17 mouse cellular contexts compared by ENCODE assay signal in the genomic region with DNA sequence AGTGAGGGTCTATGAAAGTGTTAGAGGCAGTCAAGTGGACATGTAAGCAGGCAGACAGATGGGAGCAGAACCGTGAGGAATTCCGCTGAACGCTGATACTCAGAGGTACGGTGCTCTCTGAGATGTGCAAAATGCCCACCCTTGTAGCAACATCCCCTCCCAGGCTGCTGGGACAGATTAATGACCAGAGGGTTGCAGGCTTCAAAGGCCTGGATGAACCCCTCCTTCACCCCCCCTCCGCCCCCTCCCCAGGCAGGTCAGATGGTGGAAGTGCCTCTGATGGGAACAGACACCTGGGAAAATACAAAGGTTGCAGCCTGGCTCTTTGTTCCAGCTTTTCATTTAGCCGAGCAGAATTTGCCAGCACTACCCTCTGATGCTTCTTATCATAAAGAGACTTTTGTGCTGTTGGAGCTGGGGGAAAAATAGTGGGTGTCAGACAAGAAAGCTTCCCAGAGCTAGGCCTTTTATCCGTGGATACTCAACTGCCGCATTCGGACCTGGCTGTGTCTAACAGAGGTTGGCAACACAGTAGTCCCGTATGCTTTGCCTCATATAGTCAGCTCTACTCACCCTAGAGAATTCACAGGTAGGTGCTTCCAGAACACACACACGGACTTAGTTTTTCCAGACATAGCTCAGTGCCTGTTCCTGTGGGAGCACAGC.
A peak's percentile ranks its signal among the peaks of the same experiment; 100 is the strongest.
DNase-seq lines count a peak whose midpoint lies in the region; ATAC-seq and TF ChIP-seq lines count a peak whose summit lies in the region.
"Had no signal": no experiment of that assay in that cellular context is flagged by ENCODE, and none has a peak within 500 bp of the region (broad histone marks: within the 10 kb centered on the region; RNA-seq: fewer than 3 reads in every experiment).

No protein-coding gene starts in this region.

- H3K4me1 ChIP-seq in forebrain, embryonic 11.5 days (replicated peaks; ENCODE audit: control insufficient read depth, insufficient read depth, low read length): no peaks in the 10 kb centered on the region
- 0 out of 2 replicates have a peak, but pooled peaks cover 3% of the 10 kb centered on the region for H3K4me1 ChIP-seq in forebrain, embryonic 16.5 days (replicated peaks; ENCODE audit: control insufficient read depth, insufficient read depth, low read length)
- 0 out of 2 replicates have a peak, but pooled peaks cover 4% of the 10 kb centered on the region for H3K4me1 ChIP-seq in midbrain, embryonic 12.5 days
- no peaks in the 10 kb centered on the region for H3K4me1 ChIP-seq in midbrain, postnatal 0 days (ENCODE audit: insufficient read depth, low read length)
- no peaks in the 10 kb centered on the region for H3K4me1 ChIP-seq in hindbrain, embryonic 16.5 days (ENCODE audit: control insufficient read depth, insufficient read depth, low read depth, low read length)
- H3K4me1 ChIP-seq: intestine, embryonic 15.5 days; lung, embryonic 15.5 days had no signal

- H3K9ac ChIP-seq in forebrain, embryonic 11.5 days (ENCODE audit: low read length): no peak overlapping the region
- no peak overlapping the region for H3K9ac ChIP-seq in forebrain, embryonic 16.5 days (replicated peaks; ENCODE audit: low read depth, low read length)
- H3K9ac ChIP-seq in midbrain, embryonic 12.5 days (replicated peaks): no peak overlapping the region
- no peak overlapping the region for H3K9ac ChIP-seq in midbrain, postnatal 0 days (replicated peaks; ENCODE audit: low read length, poor library complexity, severe bottlenecking)
- H3K9ac ChIP-seq in hindbrain, embryonic 16.5 days (ENCODE audit: low read depth, low read length): no peak overlapping the region
- H3K9ac ChIP-seq: intestine, embryonic 15.5 days; lung, embryonic 15.5 days had no signal

- H3K36me3 ChIP-seq in forebrain, embryonic 11.5 days (ENCODE audit: control insufficient read depth, insufficient read depth, low read length): no peaks in the 10 kb centered on the region
- H3K36me3 ChIP-seq in forebrain, embryonic 16.5 days (ENCODE audit: control insufficient read depth, insufficient read depth): no peaks in the 10 kb centered on the region
- no peaks in the 10 kb centered on the region for H3K36me3 ChIP-seq in midbrain, embryonic 12.5 days
- no peaks in the 10 kb centered on the region for H3K36me3 ChIP-seq in midbrain, postnatal 0 days (ENCODE audit: insufficient read depth, low read length)
- no peaks in the 10 kb centered on the region for H3K36me3 ChIP-seq in hindbrain, embryonic 16.5 days (ENCODE audit: control insufficient read depth, insufficient read depth, low read length)
- H3K36me3 ChIP-seq: intestine, embryonic 15.5 days; lung, embryonic 15.5 days had no signal

- no peak overlapping the region for H3K27ac ChIP-seq in forebrain, embryonic 11.5 days (ENCODE audit: low read depth, low read length)
- H3K27ac ChIP-seq in forebrain, embryonic 16.5 days (ENCODE audit: low read length): no peak overlapping the region
- no peak overlapping the region for H3K27ac ChIP-seq in midbrain, embryonic 12.5 days (replicated peaks)
- H3K27ac ChIP-seq in midbrain, postnatal 0 days (ENCODE audit: low read depth, low read length): no peak overlapping the region
- H3K27ac ChIP-seq in hindbrain, embryonic 16.5 days (ENCODE audit: low read depth, low read length): peak overlapping the region; percentile 39; the same call in 1 of the 2 replicates
- H3K27ac ChIP-seq: intestine, embryonic 15.5 days; lung, embryonic 15.5 days had no signal

- H3K27me3 ChIP-seq in forebrain, embryonic 11.5 days (ENCODE audit: control insufficient read depth, insufficient read depth, low read length): no peaks in the 10 kb centered on the region
- no peaks in the 10 kb centered on the region for H3K27me3 ChIP-seq in forebrain, embryonic 16.5 days (replicated peaks; ENCODE audit: control insufficient read depth, insufficient read depth, low read length)
- no peaks in the 10 kb centered on the region for H3K27me3 ChIP-seq in midbrain, embryonic 12.5 days
- H3K27me3 ChIP-seq in midbrain, postnatal 0 days (ENCODE audit: insufficient read depth, low read length): no peaks in the 10 kb centered on the region
- no peaks in the 10 kb centered on the region for H3K27me3 ChIP-seq in hindbrain, embryonic 16.5 days (replicated peaks; ENCODE audit: control insufficient read depth, insufficient read depth, low read length)
- H3K27me3 ChIP-seq: intestine, embryonic 15.5 days; lung, embryonic 15.5 days had no signal

- ATAC-seq in forebrain, embryonic 11.5 days (replicated peaks; ENCODE audit: low FRiP score): peak; percentile 63
- no peak for ATAC-seq in forebrain, embryonic 16.5 days
- ATAC-seq in midbrain, embryonic 12.5 days (ENCODE audit: low FRiP score, low read depth): 0 out of 2 replicates have a peak, but pooled peaks have one; percentile 9
- ATAC-seq in midbrain, postnatal 0 days (ENCODE audit: low FRiP score): no peak
- ATAC-seq in hindbrain, embryonic 16.5 days: peak; percentile 34; the same call in 1 of the 2 replicates
- ATAC-seq: activated CD4-positive, CD25-positive, alpha-beta regulatory T cell, adult 4 months; intestine, embryonic 15.5 days had no signal

- no peak for TF ChIP-seq CTCF in midbrain, postnatal 0 days (IDR thresholded peaks at IDR 0.05)

- no peak overlapping the region for H3K4me2 ChIP-seq in forebrain, embryonic 11.5 days (ENCODE audit: low read depth, low read length, severe bottlenecking)
- H3K4me2 ChIP-seq in forebrain, embryonic 16.5 days (ENCODE audit: low read length): no peak overlapping the region
- no peak overlapping the region for H3K4me2 ChIP-seq in midbrain, embryonic 12.5 days (replicated peaks)
- no peak overlapping the region for H3K4me2 ChIP-seq in midbrain, postnatal 0 days (ENCODE audit: low read depth, low read length, poor library complexity, severe bottlenecking)
- H3K4me2 ChIP-seq in hindbrain, embryonic 16.5 days (ENCODE audit: low read length): no peak overlapping the region
- H3K4me2 ChIP-seq: intestine, embryonic 15.5 days; liver, embryonic 11.5 days; lung, embryonic 15.5 days had no signal

- H3K9me3 ChIP-seq in forebrain, embryonic 11.5 days (ENCODE audit: control insufficient read depth, low read length): no peaks in the 10 kb centered on the region; the same call in 1 of the 2 replicates
- peaks cover 5% of the 10 kb centered on the region; the same call in 1 of the 2 replicates for H3K9me3 ChIP-seq in forebrain, embryonic 16.5 days (ENCODE audit: control insufficient read depth, low read length)
- H3K9me3 ChIP-seq in midbrain, embryonic 12.5 days: no peaks in the 10 kb centered on the region
- H3K9me3 ChIP-seq in midbrain, postnatal 0 days (ENCODE audit: low read length): no peaks in the 10 kb centered on the region
- H3K9me3 ChIP-seq in hindbrain, embryonic 16.5 days (ENCODE audit: control insufficient read depth, low read length): peaks cover 3% of the 10 kb centered on the region; the same call in 1 of the 2 replicates
- H3K9me3 ChIP-seq: intestine, embryonic 15.5 days had no signal

- H3K4me3 ChIP-seq in forebrain, embryonic 11.5 days (ENCODE audit: low read depth, low read length): no peak overlapping the region
- H3K4me3 ChIP-seq in forebrain, embryonic 16.5 days (replicated peaks; ENCODE audit: low read length): no peak overlapping the region
- H3K4me3 ChIP-seq in midbrain, embryonic 12.5 days: no peak overlapping the region
- H3K4me3 ChIP-seq in midbrain, postnatal 0 days (ENCODE audit: low read depth, low read length): no peak overlapping the region
- no peak overlapping the region for H3K4me3 ChIP-seq in hindbrain, embryonic 16.5 days (ENCODE audit: low read length)
- H3K4me3 ChIP-seq: intestine, embryonic 15.5 days; lung, embryonic 15.5 days had no signal

- 52% methylated on average over 11 of the region's 11 CpGs for WGBS in forebrain, embryonic 11.5 days
- WGBS in forebrain, embryonic 16.5 days: 48% methylated on average over 11 of the region's 11 CpGs
- WGBS in midbrain, embryonic 12.5 days: 66% methylated on average over 11 of the region's 11 CpGs
- 61% methylated on average over 11 of the region's 11 CpGs for WGBS in midbrain, postnatal 0 days
- WGBS in hindbrain, embryonic 16.5 days: 45% methylated on average over 11 of the region's 11 CpGs

- DNase-seq in forebrain, embryonic 11.5 days (ENCODE audit: low spot score): no peak
- no peak for DNase-seq in midbrain, postnatal 0 days (ENCODE audit: low spot score)
- no peak for DNase-seq in adrenal gland, adult 18-20 months (ENCODE audit: low spot score in 2 of 2)
- no peak for DNase-seq in urinary bladder, postnatal 4 days (ENCODE audit: low spot score in 2 of 2)
- DNase-seq in ovary, postnatal 36 days (ENCODE audit: low spot score): no peak
- DNase-seq: adrenal gland, postnatal 36 days; cerebellum, postnatal 25 days; gastrocnemius, postnatal 25 days; heart, postnatal 14 days; thymus, adult 2 months had no signal

Comparison
In these comparisons a context has a peak if more than half of its experiments do, and no peak if none do; other contexts are left out.
1. ATAC-seq: peak in forebrain, embryonic 11.5 days (single experiment), midbrain, embryonic 12.5 days (single experiment) and hindbrain, embryonic 16.5 days (single experiment); none in forebrain, embryonic 16.5 days (single experiment) and midbrain, postnatal 0 days (single experiment).